Comparison of ENCODE assay signal across 21 mouse cellular contexts in genomic region chr15:87335737-87336136, GRCm38 (mm10).
DNase-seq lines count a peak whose midpoint lies in the region; TF ChIP-seq lines count a peak whose summit lies in the region.
"Had no signal": no experiment of that assay in that cellular context is flagged by ENCODE, and none has a peak within 500 bp of the region (broad histone marks: within the 10 kb centered on the region; RNA-seq: fewer than 3 reads in every experiment).

No protein-coding gene starts in this region.

- H3K27ac ChIP-seq in left cerebral cortex, adult 2 months: no peak overlapping the region
- H3K27ac ChIP-seq: embryonic facial prominence, embryonic 10.5 days; heart, embryonic 13.5 days; limb, embryonic 10.5 days; liver, embryonic 13.5 days; neural tube, embryonic 15.5 days had no signal

- intact Hi-C loops in left cerebral cortex, postnatal 25 days (cut with DNase I): no loop called here
- intact Hi-C loops in left cerebral cortex, adult 2 months (cut with DNase I): no loop called here

- TF ChIP-seq CTCF in left cerebral cortex, adult 2 months (IDR thresholded peaks at IDR 0.05): no peak

- DNase-seq in left cerebral cortex, postnatal 25 days (ENCODE audit: low spot score in 2 of 2): peak; percentile 20 to 21
- no peak for DNase-seq in left cerebral cortex, adult 2 months (ENCODE audit: extremely low spot score in 1 of 2, low spot score in 2 of 2)
- peak; percentile 74 to 75 for DNase-seq in cerebellum, adult 18-20 months
- peak; percentile 76 to 82 for DNase-seq in cerebellum, postnatal 25 days
- DNase-seq in layer of hippocampus, postnatal 14 days (ENCODE audit: low spot score in 2 of 2): peak; percentile 70 to 76
- DNase-seq in thymus, postnatal 0 days (ENCODE audit: low spot score): no peak
- DNase-seq in right cerebral cortex, postnatal 25 days: no peak
- DNase-seq: adrenal gland, postnatal 14 days; kidney, adult 11 months; kidney, postnatal 14 days; liver, embryonic 13.5 days; lung, postnatal 10 days; retina, postnatal 1 day; spleen, adult 18-20 months; thymus, postnatal 14 days had no signal

- H3K4me3 ChIP-seq in left cerebral cortex, adult 2 months: no peak overlapping the region
- H3K4me3 ChIP-seq: embryonic facial prominence, embryonic 10.5 days; erythroblast, embryonic 14.5 days; heart, embryonic 13.5 days; limb, embryonic 10.5 days; liver, embryonic 13.5 days; megakaryocyte, embryonic 14.5 days; neural tube, embryonic 15.5 days had no signal

Comparison
In these comparisons a context has a peak if more than half of its experiments do, and no peak if none do; other contexts are left out.
1. DNase-seq: peak in left cerebral cortex, postnatal 25 days (2 of 2), cerebellum, adult 18-20 months (2 of 2), cerebellum, postnatal 25 days (2 of 2) and layer of hippocampus, postnatal 14 days (2 of 2); none in left cerebral cortex, adult 2 months (0 of 2), thymus, postnatal 0 days (single experiment) and right cerebral cortex, postnatal 25 days (single experiment).